Mouse (Mus musculus): ENCODE results near the gene Ntm.

DNA sequence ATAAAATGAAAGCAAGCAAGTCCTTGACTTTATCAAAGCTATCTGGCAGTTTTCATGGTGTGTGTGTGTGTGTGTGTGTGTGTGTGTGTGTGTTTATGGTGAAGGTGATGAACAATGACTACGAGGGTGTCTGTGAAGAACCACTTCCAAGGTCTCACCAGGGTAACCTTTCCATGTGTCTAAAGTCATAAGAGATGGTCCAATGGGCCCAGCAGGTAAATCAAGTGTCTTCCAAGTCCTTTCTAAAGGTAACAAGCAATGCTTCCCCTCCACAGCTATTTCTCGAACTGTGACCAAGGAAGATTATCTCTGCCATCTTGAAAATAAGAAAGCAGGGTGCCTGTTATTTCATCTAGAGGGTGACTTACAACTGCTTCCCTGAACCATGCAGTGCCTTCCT, 747.1 kb downstream of the Ntm start:
- TF ChIP-seq CTCF (IDR thresholded peaks at IDR 0.05; ENCODE audit: control insufficient read depth, insufficient read depth, low read length) (no peak), POLR2A (IDR thresholded peaks at IDR 0.05; ENCODE audit: borderline replicate concordance, control insufficient read depth, low read depth, low read length) (no peak)

Data from bone marrow, adult 2 months (tissue).